Mouse (Mus musculus): ENCODE results near the gene Gm4491. TPM values are rescaled to one million over a fixed set of nuclear protein-coding genes. Genes with fewer than 3 reads are reported as not detected.
A peak's percentile ranks its signal among the peaks of the same experiment; 100 is the strongest.

Gene Gm4491
- polyA plus RNA-seq, 1 experiment from 2014 or later = not detected

GRCm38 (mm10) chr14:57133161-57133661, 17.5 kb upstream of the Gm4491 start, which contains the start of gene Gjb6:
Gene Gjb6, minus strand, starts transcription at chr14:57133611.
- Histone ChIP-seq H3K27me3 (ENCODE audit: insufficient read depth, low read length) (peaks cover 37% of the 10 kb centered on the region), H3K4me2 (ENCODE audit: low read depth, low read length) (no peak within 1 kb of the TSS), H3K9ac (replicated peaks) (no peak within 1 kb of the TSS), H3K4me3 (ENCODE audit: low read depth, low read length) (no peak within 1 kb of the TSS), H3K36me3 (replicated peaks; ENCODE audit: insufficient read depth, low read length) (no peaks in the 10 kb centered on the region), H3K4me1 (ENCODE audit: insufficient read depth) (no peaks in the 10 kb centered on the region), H3K27ac (ENCODE audit: low read depth) (no peak within 1 kb of the TSS), H3K9me3 (ENCODE audit: low read length) (no peaks in the 10 kb centered on the region)
- 5% methylated on average over 33 of the region's 33 CpGs for WGBS (ENCODE audit: insufficient replicate concordance)
- TF ChIP-seq CTCF (IDR thresholded peaks at IDR 0.05; ENCODE audit: low read depth) = no peak
- TF ChIP-seq EP300 (IDR thresholded peaks at IDR 0.05; ENCODE audit: low read depth) = no peak
- DNase-seq (no peak), ATAC-seq (no peak)

GRCm38 (mm10) chr14:57127383-57127782, 11.7 kb upstream of the Gm4491 start:
- H3K27me3 ChIP-seq (ENCODE audit: insufficient read depth, low read length) = peaks cover 10% of the 10 kb centered on the region
- TF ChIP-seq EP300 (IDR thresholded peaks at IDR 0.05; ENCODE audit: low read depth) (no peak), CTCF (IDR thresholded peaks at IDR 0.05; ENCODE audit: low read depth) (no peak)
- no peak overlapping the region for H3K27ac ChIP-seq (ENCODE audit: low read depth)
- no peaks in the 10 kb centered on the region for H3K9me3 ChIP-seq (ENCODE audit: low read length)
- no peak overlapping the region for H3K4me3 ChIP-seq (ENCODE audit: low read depth, low read length)
- ATAC-seq (no peak), DNase-seq (no peak)
- H3K4me1 ChIP-seq (ENCODE audit: insufficient read depth) = no peaks in the 10 kb centered on the region
- WGBS (ENCODE audit: insufficient replicate concordance) = 67% methylated on average over 4 of the region's 4 CpGs
- H3K36me3 ChIP-seq (replicated peaks; ENCODE audit: insufficient read depth, low read length) = no peaks in the 10 kb centered on the region
- no peak overlapping the region for H3K9ac ChIP-seq (replicated peaks)
- H3K4me2 ChIP-seq (ENCODE audit: low read depth, low read length) = no peak overlapping the region

GRCm38 (mm10) chr14:57122295-57122694, 6.6 kb upstream of the Gm4491 start:
- no peaks in the 10 kb centered on the region for H3K27me3 ChIP-seq (ENCODE audit: insufficient read depth, low read length)
- no peak for TF ChIP-seq EP300 (IDR thresholded peaks at IDR 0.05; ENCODE audit: low read depth)
- TF ChIP-seq CTCF (IDR thresholded peaks at IDR 0.05; ENCODE audit: low read depth) = no peak
- H3K4me2 ChIP-seq (ENCODE audit: low read depth, low read length) = no peak overlapping the region
- H3K9me3 ChIP-seq (ENCODE audit: low read length) = no peaks in the 10 kb centered on the region
- H3K4me1 ChIP-seq (ENCODE audit: insufficient read depth) = no peaks in the 10 kb centered on the region
- no peaks in the 10 kb centered on the region for H3K36me3 ChIP-seq (replicated peaks; ENCODE audit: insufficient read depth, low read length)
- H3K4me3 ChIP-seq (ENCODE audit: low read depth, low read length) = no peak overlapping the region
- no peak overlapping the region for H3K27ac ChIP-seq (ENCODE audit: low read depth)
- WGBS (ENCODE audit: insufficient replicate concordance) = 70% methylated on average over 7 of the region's 7 CpGs
- ATAC-seq (no peak), DNase-seq (no peak)
- no peak overlapping the region for H3K9ac ChIP-seq (replicated peaks)

GRCm38 (mm10) chr14:57109194-57109593, 6.5 kb downstream of the Gm4491 start:
- 17% methylated on average over 4 of the region's 4 CpGs for WGBS (ENCODE audit: insufficient replicate concordance)
- Histone ChIP-seq H3K4me2 (ENCODE audit: low read depth, low read length) (no peak overlapping the region), H3K9ac (replicated peaks) (no peak overlapping the region), H3K27me3 (ENCODE audit: insufficient read depth, low read length) (peaks cover 20% of the 10 kb centered on the region), H3K4me3 (ENCODE audit: low read depth, low read length) (no peak overlapping the region), H3K4me1 (ENCODE audit: insufficient read depth) (peaks cover 3% of the 10 kb centered on the region; the same call in 1 of the 2 replicates), H3K36me3 (replicated peaks; ENCODE audit: insufficient read depth, low read length) (no peaks in the 10 kb centered on the region), H3K9me3 (ENCODE audit: low read length) (no peaks in the 10 kb centered on the region), H3K27ac (ENCODE audit: low read depth) (no peak overlapping the region)
- DNase-seq (peak; percentile 50), ATAC-seq (no peak)
- peak; percentile 82 for TF ChIP-seq CTCF (IDR thresholded peaks at IDR 0.05; ENCODE audit: low read depth)
- TF ChIP-seq EP300 (IDR thresholded peaks at IDR 0.05; ENCODE audit: low read depth) = no peak

- WGBS (ENCODE audit: insufficient replicate concordance) = 56% methylated on average over 5 of the region's 5 CpGs
- no peak overlapping the region for H3K27ac ChIP-seq (ENCODE audit: low read depth)
- H3K9ac ChIP-seq (replicated peaks) = no peak overlapping the region
- H3K36me3 ChIP-seq (replicated peaks; ENCODE audit: insufficient read depth, low read length) = no peaks in the 10 kb centered on the region
- ATAC-seq (no peak), DNase-seq (no peak)
- peaks cover 3% of the 10 kb centered on the region; the same call in 1 of the 2 replicates for H3K4me1 ChIP-seq (ENCODE audit: insufficient read depth)
- H3K9me3 ChIP-seq (ENCODE audit: low read length) = no peaks in the 10 kb centered on the region
- peaks cover 31% of the 10 kb centered on the region for H3K27me3 ChIP-seq (ENCODE audit: insufficient read depth, low read length)
- no peak overlapping the region for H3K4me3 ChIP-seq (ENCODE audit: low read depth, low read length)
- TF ChIP-seq EP300 (IDR thresholded peaks at IDR 0.05; ENCODE audit: low read depth) = no peak
- no peak for TF ChIP-seq CTCF (IDR thresholded peaks at IDR 0.05; ENCODE audit: low read depth)
- H3K4me2 ChIP-seq (ENCODE audit: low read depth, low read length) = no peak overlapping the region
Measured at GRCm38 (mm10) chr14:57107916-57108315, 7.8 kb downstream of the Gm4491 start.

GRCm38 (mm10) chr14:57107091-57107490, 8.6 kb downstream of the Gm4491 start:
- Histone ChIP-seq H3K4me1 (ENCODE audit: insufficient read depth) (peaks cover 3% of the 10 kb centered on the region; the same call in 1 of the 2 replicates), H3K36me3 (replicated peaks; ENCODE audit: insufficient read depth, low read length) (no peaks in the 10 kb centered on the region), H3K27ac (ENCODE audit: low read depth) (no peak overlapping the region), H3K9ac (replicated peaks) (no peak overlapping the region), H3K4me3 (ENCODE audit: low read depth, low read length) (no peak overlapping the region), H3K4me2 (ENCODE audit: low read depth, low read length) (no peak overlapping the region), H3K27me3 (ENCODE audit: insufficient read depth, low read length) (peaks cover 31% of the 10 kb centered on the region), H3K9me3 (ENCODE audit: low read length) (no peaks in the 10 kb centered on the region)
- DNase-seq (peak; percentile 56), ATAC-seq (0 out of 2 replicates have a peak, but pooled peaks have one; percentile 6)
- 49% methylated on average over 8 of the region's 8 CpGs for whole genome bisulfite sequencing (ENCODE audit: insufficient replicate concordance)
- TF ChIP-seq EP300 (IDR thresholded peaks at IDR 0.05; ENCODE audit: low read depth) = no peak
- no peak for TF ChIP-seq CTCF (IDR thresholded peaks at IDR 0.05; ENCODE audit: low read depth)

Measured in liver, postnatal 0 days (tissue).